Mouse (Mus musculus): ENCODE results near the gene Tob1. TPM values are rescaled to one million over a fixed set of nuclear protein-coding genes. Genes with fewer than 3 reads are reported as not detected.

Tob1 gene
- polyA plus RNA-seq, 1 experiment = 10.7 TPM

DNA sequence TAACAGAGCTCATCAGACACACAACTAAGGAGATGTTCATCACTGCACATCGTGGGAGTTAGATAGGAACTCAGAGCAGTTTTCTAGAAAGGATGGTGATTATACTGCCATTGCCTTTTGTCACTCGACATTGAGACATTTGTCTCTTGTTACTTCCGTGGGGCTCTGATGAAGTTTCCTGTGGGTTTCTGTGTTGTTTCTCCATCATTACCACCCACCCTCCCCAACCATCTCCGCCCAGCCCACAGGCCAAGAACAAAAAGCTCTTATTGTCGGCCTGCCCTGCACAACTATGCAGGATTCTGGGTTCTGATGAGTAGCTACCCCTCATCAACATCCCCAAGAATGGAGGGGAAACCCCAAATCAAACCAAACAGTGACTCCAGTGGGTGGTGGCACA lies 41.7 kb upstream of the Tob1 start:
- H3K27me3 ChIP-seq (ENCODE audit: control insufficient read depth, insufficient read depth, insufficient read length) = no peaks in the 10 kb centered on the region
- H3ac ChIP-seq (ENCODE audit: control insufficient read depth, insufficient read length, low read depth) = no peak overlapping the region
- TF ChIP-seq MYOD1 (IDR thresholded peaks at IDR 0.05; ENCODE audit: control insufficient read depth, insufficient read length, low read depth) = no peak
- no peaks in the 10 kb centered on the region for H3K79me2 ChIP-seq (ENCODE audit: control insufficient read depth, insufficient read depth)
- H3K36me3 ChIP-seq (ENCODE audit: control insufficient read depth, insufficient read depth) = no peaks in the 10 kb centered on the region
- no peak overlapping the region for H3K4me3 ChIP-seq (ENCODE audit: insufficient read depth, poor library complexity, severe bottlenecking)
- no peaks in the 10 kb centered on the region for H3K79me3 ChIP-seq (ENCODE audit: low read depth)

DNA sequence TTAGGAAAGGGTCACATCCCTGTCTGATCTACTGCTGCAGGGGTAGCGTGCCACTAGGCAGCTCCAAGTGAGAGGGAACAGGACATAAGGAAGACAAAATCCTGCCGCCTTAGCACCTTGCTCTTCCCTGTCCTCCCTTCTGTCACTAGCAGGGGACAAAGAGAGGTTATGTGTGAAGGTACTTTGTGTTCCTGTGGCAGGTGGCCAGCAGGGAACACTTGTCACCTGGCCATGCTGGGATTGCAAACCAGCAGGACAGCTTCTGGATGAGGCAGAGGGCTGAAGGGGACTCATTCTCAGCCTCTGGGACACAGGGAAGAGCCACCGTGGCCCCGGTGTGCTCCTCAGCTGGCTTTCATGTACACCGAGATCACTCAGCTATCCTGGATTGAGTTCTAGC lies 39.6 kb upstream of the Tob1 start:
- TF ChIP-seq MAX (IDR thresholded peaks at IDR 0.05) = no peak
- no peak for TF ChIP-seq MYOD1 (IDR thresholded peaks at IDR 0.05; ENCODE audit: control insufficient read depth, insufficient read length, low read depth)
- no peak for TF ChIP-seq MYOG (IDR thresholded peaks at IDR 0.05; ENCODE audit: control insufficient read depth, extremely low read depth, insufficient read length)
- no peak for TF ChIP-seq USF1 (IDR thresholded peaks at IDR 0.05; ENCODE audit: low read depth)
- no peak for TF ChIP-seq FOSL1 (IDR thresholded peaks at IDR 0.05; ENCODE audit: insufficient read depth, low read length, poor library complexity, severe bottlenecking)
- no peak for TF ChIP-seq CEBPB (IDR thresholded peaks at IDR 0.05; ENCODE audit: low read depth)
- no peak for TF ChIP-seq CTCF (IDR thresholded peaks at IDR 0.05; ENCODE audit: control insufficient read depth, insufficient read depth, insufficient read length)
- Histone ChIP-seq H3ac (ENCODE audit: control insufficient read depth, insufficient read length, low read depth) (no peak overlapping the region), H3K36me3 (ENCODE audit: control insufficient read depth, insufficient read depth) (no peaks in the 10 kb centered on the region), H3K79me3 (ENCODE audit: low read depth) (no peaks in the 10 kb centered on the region), H3K27me3 (ENCODE audit: control insufficient read depth, insufficient read depth, insufficient read length) (no peaks in the 10 kb centered on the region), H3K79me2 (ENCODE audit: control insufficient read depth, insufficient read depth) (no peaks in the 10 kb centered on the region), H3K4me3 (ENCODE audit: insufficient read depth, poor library complexity, severe bottlenecking) (no peak overlapping the region)

DNA sequence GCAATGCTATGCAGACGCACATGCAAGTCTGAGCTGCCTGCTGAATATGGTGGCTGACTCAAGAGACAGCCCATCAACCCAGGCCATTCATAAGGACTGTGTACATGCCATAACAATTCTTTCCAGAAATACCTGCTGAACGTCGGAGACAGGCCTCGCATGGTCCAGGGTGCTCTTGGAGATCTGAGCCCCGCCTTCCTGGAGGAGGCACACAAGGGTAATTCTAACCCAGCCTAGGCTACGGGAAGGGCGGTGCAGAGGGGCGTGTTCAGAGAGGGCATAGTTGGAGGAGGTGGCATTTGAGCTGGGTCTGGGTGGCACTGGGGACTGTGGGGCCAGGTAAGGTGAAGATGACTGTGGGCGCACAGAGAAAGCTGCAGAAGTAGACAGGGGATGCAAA lies 39.1 kb upstream of the Tob1 start:
- TF ChIP-seq MYOD1 (IDR thresholded peaks at IDR 0.05; ENCODE audit: control insufficient read depth, insufficient read length, low read depth) (no peak), CEBPB (IDR thresholded peaks at IDR 0.05; ENCODE audit: low read depth) (no peak), MAX (IDR thresholded peaks at IDR 0.05) (no peak), CTCF (IDR thresholded peaks at IDR 0.05; ENCODE audit: control insufficient read depth, insufficient read depth, insufficient read length) (no peak), USF1 (IDR thresholded peaks at IDR 0.05; ENCODE audit: low read depth) (no peak), MYOG (IDR thresholded peaks at IDR 0.05; ENCODE audit: control insufficient read depth, extremely low read depth, insufficient read length) (no peak), FOSL1 (IDR thresholded peaks at IDR 0.05; ENCODE audit: insufficient read depth, low read length, poor library complexity, severe bottlenecking) (no peak)
- Histone ChIP-seq H3ac (ENCODE audit: control insufficient read depth, insufficient read length, low read depth) (no peak overlapping the region), H3K36me3 (ENCODE audit: control insufficient read depth, insufficient read depth) (no peaks in the 10 kb centered on the region), H3K79me3 (ENCODE audit: low read depth) (no peaks in the 10 kb centered on the region), H3K79me2 (ENCODE audit: control insufficient read depth, insufficient read depth) (no peaks in the 10 kb centered on the region), H3K27me3 (ENCODE audit: control insufficient read depth, insufficient read depth, insufficient read length) (no peaks in the 10 kb centered on the region), H3K4me3 (ENCODE audit: insufficient read depth, poor library complexity, severe bottlenecking) (no peak overlapping the region)

DNA sequence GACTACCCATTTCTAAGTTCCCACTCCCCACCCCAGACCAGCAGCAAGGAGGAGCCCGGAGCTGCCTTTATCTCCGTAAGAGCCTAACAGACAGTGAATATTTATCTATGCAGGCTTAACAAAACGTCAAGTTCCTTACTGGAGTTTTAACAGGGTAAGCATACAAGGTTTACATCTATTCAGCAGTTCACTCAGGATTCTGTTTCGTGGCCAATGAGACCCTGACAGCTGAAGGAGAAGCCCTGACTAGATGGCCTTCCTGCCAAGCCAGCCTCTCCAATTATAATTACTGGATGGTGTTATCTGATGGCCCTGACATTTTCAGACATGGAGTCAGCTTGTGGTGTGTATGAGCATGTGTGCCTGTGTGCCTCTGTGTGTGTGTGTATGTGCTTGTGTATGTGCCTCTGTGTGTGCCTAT lies 37.5 kb upstream of the Tob1 start:
- Histone ChIP-seq H3K27me3 (ENCODE audit: control insufficient read depth, insufficient read depth, insufficient read length) (no peaks in the 10 kb centered on the region), H3K79me2 (ENCODE audit: control insufficient read depth, insufficient read depth) (no peaks in the 10 kb centered on the region), H3K4me3 (ENCODE audit: insufficient read depth, poor library complexity, severe bottlenecking) (no peak overlapping the region), H3ac (ENCODE audit: control insufficient read depth, insufficient read length, low read depth) (no peak overlapping the region), H3K79me3 (ENCODE audit: low read depth) (no peaks in the 10 kb centered on the region), H3K36me3 (ENCODE audit: control insufficient read depth, insufficient read depth) (no peaks in the 10 kb centered on the region)
- no peak for TF ChIP-seq MAX (IDR thresholded peaks at IDR 0.05)
- no peak for TF ChIP-seq FOSL1 (IDR thresholded peaks at IDR 0.05; ENCODE audit: insufficient read depth, low read length, poor library complexity, severe bottlenecking)
- TF ChIP-seq USF1 (IDR thresholded peaks at IDR 0.05; ENCODE audit: low read depth) = no peak
- TF ChIP-seq CEBPB (IDR thresholded peaks at IDR 0.05; ENCODE audit: low read depth) = no peak
- TF ChIP-seq CTCF (IDR thresholded peaks at IDR 0.05; ENCODE audit: control insufficient read depth, insufficient read depth, insufficient read length) = no peak
- no peak for TF ChIP-seq MYOD1 (IDR thresholded peaks at IDR 0.05; ENCODE audit: control insufficient read depth, insufficient read length, low read depth)
- TF ChIP-seq MYOG (IDR thresholded peaks at IDR 0.05; ENCODE audit: control insufficient read depth, extremely low read depth, insufficient read length) = no peak

DNA sequence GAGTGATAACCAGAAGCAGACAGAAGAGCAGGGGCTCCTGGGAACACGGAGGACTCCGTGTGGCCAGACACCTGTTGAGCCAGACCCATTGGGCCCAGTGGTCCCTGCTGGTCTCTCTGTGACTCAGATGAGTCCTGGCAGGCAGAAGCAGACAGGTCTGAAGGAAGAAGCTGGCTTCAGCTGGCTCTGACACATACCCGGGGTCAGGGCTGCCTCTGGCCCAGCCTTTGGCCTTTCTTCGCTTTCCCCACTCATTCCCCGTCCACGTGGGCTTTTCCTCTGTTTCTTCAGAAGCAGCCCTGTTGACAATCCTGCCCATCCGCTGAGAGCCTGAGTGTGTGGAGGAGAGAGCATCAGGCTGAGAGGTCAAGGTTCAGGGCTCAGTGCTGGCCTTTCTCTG lies 36.0 kb upstream of the Tob1 start:
- H3K79me2 ChIP-seq (ENCODE audit: control insufficient read depth, insufficient read depth) = no peaks in the 10 kb centered on the region
- no peaks in the 10 kb centered on the region for H3K79me3 ChIP-seq (ENCODE audit: low read depth)
- no peaks in the 10 kb centered on the region for H3K27me3 ChIP-seq (ENCODE audit: control insufficient read depth, insufficient read depth, insufficient read length)
- no peak overlapping the region for H3ac ChIP-seq (ENCODE audit: control insufficient read depth, insufficient read length, low read depth)
- H3K4me3 ChIP-seq (ENCODE audit: insufficient read depth, poor library complexity, severe bottlenecking) = no peak overlapping the region
- TF ChIP-seq MYOD1 (IDR thresholded peaks at IDR 0.05; ENCODE audit: control insufficient read depth, insufficient read length, low read depth) = no peak
- no peak for TF ChIP-seq FOSL1 (IDR thresholded peaks at IDR 0.05; ENCODE audit: insufficient read depth, low read length, poor library complexity, severe bottlenecking)
- no peak for TF ChIP-seq CEBPB (IDR thresholded peaks at IDR 0.05; ENCODE audit: low read depth)
- no peak for TF ChIP-seq CTCF (IDR thresholded peaks at IDR 0.05; ENCODE audit: control insufficient read depth, insufficient read depth, insufficient read length)
- TF ChIP-seq USF1 (IDR thresholded peaks at IDR 0.05; ENCODE audit: low read depth) = no peak
- TF ChIP-seq MYOG (IDR thresholded peaks at IDR 0.05; ENCODE audit: control insufficient read depth, extremely low read depth, insufficient read length) = no peak
- no peak for TF ChIP-seq MAX (IDR thresholded peaks at IDR 0.05)
- no peaks in the 10 kb centered on the region for H3K36me3 ChIP-seq (ENCODE audit: control insufficient read depth, insufficient read depth)

DNA sequence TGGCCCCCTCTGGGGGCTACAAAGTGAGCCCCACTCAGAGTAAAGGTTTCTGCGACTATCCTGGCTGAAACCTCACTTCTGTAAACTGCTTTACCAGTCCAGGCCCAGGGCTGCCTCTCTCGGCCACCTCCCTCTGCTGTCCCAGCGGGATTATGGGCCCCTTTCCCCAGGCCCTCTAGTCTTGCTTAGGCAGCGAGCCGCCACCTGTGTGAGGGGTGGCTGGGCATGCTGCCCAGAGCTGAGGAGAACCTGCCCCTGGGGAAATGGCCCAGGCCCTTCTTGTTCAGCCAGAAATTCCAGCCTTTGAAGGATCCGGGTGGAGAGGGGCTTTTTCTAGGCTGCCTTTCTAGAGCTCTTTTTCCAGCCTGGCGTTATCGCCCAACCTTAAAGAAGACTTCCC lies 35.6 kb upstream of the Tob1 start:
- no peak overlapping the region for H3ac ChIP-seq (ENCODE audit: control insufficient read depth, insufficient read length, low read depth)
- H3K27me3 ChIP-seq (ENCODE audit: control insufficient read depth, insufficient read depth, insufficient read length) = no peaks in the 10 kb centered on the region
- no peak overlapping the region for H3K4me3 ChIP-seq (ENCODE audit: insufficient read depth, poor library complexity, severe bottlenecking)
- H3K79me3 ChIP-seq (ENCODE audit: low read depth) = no peaks in the 10 kb centered on the region
- TF ChIP-seq MYOG (IDR thresholded peaks at IDR 0.05; ENCODE audit: control insufficient read depth, extremely low read depth, insufficient read length) (no peak), MYOD1 (IDR thresholded peaks at IDR 0.05; ENCODE audit: control insufficient read depth, insufficient read length, low read depth) (no peak), CEBPB (IDR thresholded peaks at IDR 0.05; ENCODE audit: low read depth) (no peak), USF1 (IDR thresholded peaks at IDR 0.05; ENCODE audit: low read depth) (no peak), CTCF (IDR thresholded peaks at IDR 0.05; ENCODE audit: control insufficient read depth, insufficient read depth, insufficient read length) (no peak), FOSL1 (IDR thresholded peaks at IDR 0.05; ENCODE audit: insufficient read depth, low read length, poor library complexity, severe bottlenecking) (no peak), MAX (IDR thresholded peaks at IDR 0.05) (no peak)
- H3K79me2 ChIP-seq (ENCODE audit: control insufficient read depth, insufficient read depth) = no peaks in the 10 kb centered on the region
- no peaks in the 10 kb centered on the region for H3K36me3 ChIP-seq (ENCODE audit: control insufficient read depth, insufficient read depth)
